Mouse (Mus musculus) hindbrain, postnatal 0 days (tissue): Measurements from ENCODE around the gene Bak1. TPM values are rescaled to one million over a fixed set of nuclear protein-coding genes. Genes with fewer than 3 reads are reported as not detected.

ENCODE experiments used
- ATAC-seq: fragments of 200-750 bp; cut with Nextera tagmentation; 2 replicates; pipeline ENCODE4 v1.8.0; 2017; ENCODE audit warnings: mild to moderate bottlenecking, moderate TSS enrichment, moderate library complexity
- DNase-seq: peaks from one replicate; pipeline ENCODE4 v3.0.0-alpha.2; 2015; ENCODE audit warnings: low spot score
- H3K27ac ChIP-seq: fragments of 300-500 bp; sonication (generic); 2 replicates; pipeline ENCODE4 v1.5.1; 2014; ENCODE audit warnings: mild to moderate bottlenecking
- H3K27me3 ChIP-seq: fragments of 300-500 bp; sonication (generic); 2 replicates; pipeline ENCODE4 v1.6.1; 2014; ENCODE audit warnings: low read length, mixed read lengths; ENCODE audit not compliant: insufficient read depth
- H3K36me3 ChIP-seq: fragments of 300-500 bp; sonication (generic); 2 replicates; pipeline ENCODE4 v1.6.1; 2014; ENCODE audit warnings: low read length, mixed read lengths; ENCODE audit not compliant: insufficient read depth
- H3K4me1 ChIP-seq: fragments of 300-500 bp; sonication (generic); 2 replicates; pipeline ENCODE4 v1.6.1; 2014; ENCODE audit warnings: antibody characterized with exemption, low read length, mixed read lengths; ENCODE audit not compliant: insufficient read depth
- H3K4me2 ChIP-seq: fragments of 300-500 bp; sonication (generic); 2 replicates; pipeline ENCODE4 v1.6.1; 2014; ENCODE audit warnings: low read depth, mild to moderate bottlenecking, low read length, moderate library complexity, mixed read lengths
- H3K4me3 ChIP-seq: fragments of 300-500 bp; sonication (generic); 2 replicates; pipeline ENCODE4 v1.5.1; 2014; ENCODE audit warnings: low read length
- H3K9ac ChIP-seq: fragments of 300-500 bp; sonication (generic); replicated peaks from 2 replicates; pipeline ENCODE4 v1.6.1; 2014; ENCODE audit warnings: mild to moderate bottlenecking, low read length, moderate library complexity, mixed read lengths
- H3K9me3 ChIP-seq: fragments of 300-500 bp; sonication (generic); 2 replicates; pipeline ENCODE4 v1.6.1; 2016; ENCODE audit warnings: low read length, mixed read lengths
- CTCF ChIP-seq: IDR thresholded peaks from 2 replicates; pipeline ENCODE4 v1.5.1; 2016; ENCODE audit warnings: antibody characterized with exemption, control low read depth, low read depth
- WGBS: fragments of 180-500 bp; shearing (Covaris S2); extraction: QIAGEN DNeasy Blood & Tissue Kit; methylation state at CpG from one replicate; pipeline ENCODE4 v1.1.7; 2014; 5-methylcytosine and 5-hydroxymethylcytosine counted together
- polyA plus RNA-seq: library from polyadenylated mRNA; unstranded; fragments of >200 nt; fragmentation: Nextera tagmentation; extraction: Ambion mirVana; gene quantifications from 2 replicates; pipeline ENCODE4 v1.2.1, GENCODE M21; 2015
- total RNA-seq: library from RNA; depleted of rRNA; stranded (reverse); fragments of >200 nt; gene quantifications from 2 replicates; pipeline ENCODE4 v1.2.3, GENCODE M21; 2014

The Bak1 gene
- total and polyA plus RNA-seq, 2 experiments from 2014 or later, result 4.2 to 62.9 TPM

DNA sequence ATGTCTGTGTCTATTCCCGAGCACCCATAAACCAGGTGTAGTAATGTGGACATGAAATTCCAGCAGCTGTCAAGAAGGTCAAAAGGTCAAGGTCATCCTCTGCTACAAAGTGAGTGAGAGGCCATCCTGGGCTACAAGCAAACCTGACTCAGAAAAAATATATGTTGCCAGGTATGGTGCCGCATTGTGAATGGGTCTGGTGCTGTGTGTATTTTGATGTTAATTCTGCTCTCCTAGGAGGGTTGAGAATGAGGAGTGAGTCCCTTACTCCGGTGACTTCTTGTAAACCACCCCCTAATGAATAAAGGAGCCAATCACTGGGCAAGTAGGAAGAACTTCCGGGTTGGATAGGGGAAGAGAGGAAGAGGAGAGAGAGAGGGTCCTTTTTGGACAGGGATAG is 31.1 kb downstream of the Bak1 start:
- no peaks in the 10 kb centered on the region for H3K9me3 ChIP-seq
- H3K4me1 ChIP-seq, result no peaks in the 10 kb centered on the region
- H3K27me3 ChIP-seq, result no peaks in the 10 kb centered on the region
- ATAC-seq, result no peak
- H3K9ac ChIP-seq, result no peak overlapping the region
- H3K36me3 ChIP-seq, result no peaks in the 10 kb centered on the region
- no peak overlapping the region for H3K4me2 ChIP-seq
- H3K27ac ChIP-seq, result no peak overlapping the region
- H3K4me3 ChIP-seq, result no peak overlapping the region
- no peak for TF ChIP-seq CTCF
- 76% methylated on average over 4 of the region's 4 CpGs for WGBS
- no peak for DNase-seq

DNA sequence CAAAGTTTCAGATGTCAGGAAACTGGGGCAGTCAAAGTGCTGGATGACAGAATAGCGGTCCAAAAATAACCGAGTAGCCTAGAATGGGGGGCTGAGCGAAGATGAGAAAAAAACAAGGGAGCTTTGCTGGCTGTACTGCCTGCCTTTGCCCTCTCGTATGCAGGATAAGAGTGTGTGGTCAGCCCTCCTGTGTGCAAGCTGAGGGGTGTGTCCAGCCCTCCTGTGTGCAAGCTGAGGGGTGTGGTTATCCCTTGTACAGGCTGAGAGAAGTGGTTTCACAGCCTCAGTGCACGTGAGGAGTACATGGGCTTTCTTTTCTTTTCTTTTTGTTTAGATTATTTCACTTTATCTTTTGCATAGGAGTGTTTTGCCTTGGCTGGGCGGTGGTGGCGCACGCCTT is 33.2 kb downstream of the Bak1 start:
- DNase-seq, result no peak
- Histone ChIP-seq H3K4me3 (no peak overlapping the region), H3K27ac (no peak overlapping the region), H3K36me3 (no peaks in the 10 kb centered on the region), H3K4me2 (no peak overlapping the region), H3K9me3 (no peaks in the 10 kb centered on the region), H3K9ac (no peak overlapping the region), H3K27me3 (no peaks in the 10 kb centered on the region), H3K4me1 (no peaks in the 10 kb centered on the region)
- no peak for ATAC-seq
- WGBS, result 79% methylated on average over 8 of the region's 8 CpGs
- TF ChIP-seq CTCF, result no peak

DNA sequence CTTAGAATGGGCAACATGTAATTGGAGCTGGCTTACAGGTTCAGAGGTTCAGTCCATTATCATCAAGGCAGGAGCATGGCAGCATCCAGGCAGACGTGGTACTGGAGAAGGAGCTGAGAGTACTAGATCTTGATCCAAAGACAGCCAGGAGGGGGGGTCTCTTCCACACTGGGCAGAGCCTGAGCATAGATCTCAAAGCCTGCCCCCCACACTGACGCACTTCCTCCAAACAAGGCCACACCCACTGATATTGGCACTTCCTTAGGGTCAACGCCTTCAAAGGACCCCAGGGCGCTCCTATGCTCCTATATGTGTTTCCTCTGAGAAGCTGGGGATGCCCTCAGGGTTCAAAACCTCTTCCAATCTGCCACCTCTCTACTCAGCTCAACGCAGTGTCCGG is 33.8 kb downstream of the Bak1 start:
- no peak for DNase-seq
- ATAC-seq, result no peak

GRCm38 (mm10) chr17:26994410-26994809 is 34.4 kb downstream of the Bak1 start:
- no peak for TF ChIP-seq CTCF
- DNase-seq, result peak; percentile 58

More for the DNA sequence above, 33.8 kb downstream of the Bak1 start:
- H3K27ac ChIP-seq, result no peak overlapping the region
- no peaks in the 10 kb centered on the region for H3K36me3 ChIP-seq
- H3K4me1 ChIP-seq, result no peaks in the 10 kb centered on the region
- H3K4me3 ChIP-seq, result no peak overlapping the region
- WGBS, result 81% methylated on average over 6 of the region's 6 CpGs
- no peak overlapping the region for H3K4me2 ChIP-seq
- TF ChIP-seq CTCF, result no peak
- H3K9ac ChIP-seq, result no peak overlapping the region
- H3K27me3 ChIP-seq, result no peaks in the 10 kb centered on the region
- H3K9me3 ChIP-seq, result no peaks in the 10 kb centered on the region

DNA sequence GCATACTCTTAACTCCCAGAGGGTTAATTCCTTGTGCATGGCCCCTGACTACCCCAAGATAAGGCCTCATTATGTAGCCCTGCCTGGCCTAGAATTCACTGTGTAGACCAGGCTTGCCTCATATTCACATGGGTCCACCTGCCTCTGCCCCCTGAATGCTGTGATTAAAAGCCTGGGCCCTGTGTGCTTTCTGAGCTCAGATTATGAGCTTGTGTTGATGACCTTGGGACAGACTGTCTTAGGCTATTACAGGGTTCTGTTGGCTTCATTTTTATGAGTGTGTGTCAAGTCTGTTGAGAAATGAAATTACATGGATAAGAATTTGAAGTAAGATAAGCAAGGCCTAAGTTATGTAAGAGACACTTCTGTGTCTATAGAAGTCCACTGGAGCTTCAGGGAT is 38.3 kb downstream of the Bak1 start:
- no peaks in the 10 kb centered on the region for H3K9me3 ChIP-seq
- H3K27ac ChIP-seq, result no peak overlapping the region
- TF ChIP-seq CTCF, result no peak
- no peak overlapping the region for H3K4me2 ChIP-seq
- ATAC-seq, result no peak
- DNase-seq, result no peak
- no peak overlapping the region for H3K4me3 ChIP-seq
- no peaks in the 10 kb centered on the region for H3K4me1 ChIP-seq
- H3K36me3 ChIP-seq, result no peaks in the 10 kb centered on the region
- no peaks in the 10 kb centered on the region for H3K27me3 ChIP-seq
- no peak overlapping the region for H3K9ac ChIP-seq

More at GRCm38 (mm10) chr17:26994410-26994809, 34.4 kb downstream of the Bak1 start:
- H3K27ac ChIP-seq, result no peak overlapping the region
- no peaks in the 10 kb centered on the region for H3K9me3 ChIP-seq
- no peak overlapping the region for H3K9ac ChIP-seq
- no peak overlapping the region for H3K4me3 ChIP-seq
- H3K4me2 ChIP-seq, result no peak overlapping the region
- H3K36me3 ChIP-seq, result no peaks in the 10 kb centered on the region
- 57% methylated on average over 14 of the region's 14 CpGs for WGBS
- H3K4me1 ChIP-seq, result no peaks in the 10 kb centered on the region
- no peaks in the 10 kb centered on the region for H3K27me3 ChIP-seq
- ATAC-seq, result no peak

DNA sequence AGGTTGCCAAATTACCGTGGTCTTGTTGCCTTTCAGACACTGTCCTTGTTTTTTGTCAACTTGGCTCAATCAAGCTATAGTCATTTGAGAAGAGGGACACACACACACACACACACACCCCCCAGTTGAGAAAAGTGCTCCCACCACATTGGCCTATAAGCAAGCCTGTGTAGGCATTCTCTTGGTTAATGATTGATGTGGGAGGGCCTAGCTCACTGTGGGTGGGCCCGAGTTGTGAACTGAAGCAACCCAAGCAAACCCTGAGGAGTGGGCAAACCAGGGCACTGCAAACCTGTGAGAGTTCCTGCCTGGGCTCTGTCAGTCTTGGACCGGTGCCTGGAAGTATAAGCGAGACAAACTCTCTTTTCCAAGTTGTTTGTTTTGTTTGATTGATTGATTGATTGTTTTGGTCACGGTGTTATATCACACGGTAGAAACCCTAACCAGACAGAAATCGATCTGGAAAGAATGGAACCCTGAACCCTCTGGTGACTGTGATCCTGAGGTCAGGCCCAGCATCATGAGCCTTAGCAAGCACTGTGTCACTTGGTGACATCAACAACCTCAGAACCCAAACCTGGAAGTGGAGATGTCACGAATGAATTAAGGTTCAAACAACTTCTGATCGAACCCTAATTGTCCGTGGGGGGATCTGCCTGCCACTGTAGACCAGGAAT is 43.2 kb downstream of the Bak1 start:
- 75% methylated on average over 10 of the region's 10 CpGs for WGBS
- H3K9ac ChIP-seq, result no peak overlapping the region
- no peaks in the 10 kb centered on the region for H3K9me3 ChIP-seq
- no peak for TF ChIP-seq CTCF
- no peak overlapping the region for H3K4me2 ChIP-seq
- DNase-seq (no peak), ATAC-seq (no peak)
- no peaks in the 10 kb centered on the region for H3K4me1 ChIP-seq
- no peaks in the 10 kb centered on the region for H3K36me3 ChIP-seq
- H3K4me3 ChIP-seq, result no peak overlapping the region
- no peak overlapping the region for H3K27ac ChIP-seq
- no peaks in the 10 kb centered on the region for H3K27me3 ChIP-seq

DNA sequence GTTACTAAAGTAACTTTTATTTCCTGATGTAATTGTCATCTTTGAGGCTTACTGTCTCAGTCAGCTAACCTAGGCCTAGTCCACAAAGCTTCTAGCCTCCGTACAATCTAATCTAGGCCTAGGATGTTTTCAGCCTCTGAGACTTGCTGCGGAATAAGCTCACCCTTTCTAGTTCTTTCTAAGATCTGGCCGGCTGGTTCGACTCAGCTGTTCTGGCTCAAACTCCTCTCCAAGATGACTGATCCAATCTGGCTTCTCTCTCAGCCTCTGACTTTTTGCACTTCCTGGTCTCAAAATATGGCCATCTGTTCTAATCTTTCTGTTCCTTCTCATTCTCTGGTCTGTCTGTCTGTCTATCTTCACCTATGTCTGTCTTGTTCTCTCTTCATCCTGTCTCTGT is 45.4 kb downstream of the Bak1 start:
- no peak for DNase-seq
- H3K4me3 ChIP-seq, result no peak overlapping the region
- no peaks in the 10 kb centered on the region for H3K27me3 ChIP-seq
- 92% methylated on average over 4 of the region's 4 CpGs for WGBS
- H3K36me3 ChIP-seq, result peaks cover under 1% of the 10 kb centered on the region; the same call in 1 of the 2 replicates
- no peak for TF ChIP-seq CTCF
- H3K9ac ChIP-seq, result no peak overlapping the region
- no peak for ATAC-seq
- no peaks in the 10 kb centered on the region for H3K4me1 ChIP-seq
- H3K4me2 ChIP-seq, result no peak overlapping the region
- H3K27ac ChIP-seq, result no peak overlapping the region
- no peaks in the 10 kb centered on the region for H3K9me3 ChIP-seq
